Mouse (Mus musculus): ENCODE measurements around the gene Atxn1l. TPM values are rescaled to one million over a fixed set of nuclear protein-coding genes. Genes with fewer than 3 reads are reported as not detected.

The Atxn1l gene
- polyA plus RNA-seq, 1 experiment from 2014 or later: 7.3 TPM

DNA sequence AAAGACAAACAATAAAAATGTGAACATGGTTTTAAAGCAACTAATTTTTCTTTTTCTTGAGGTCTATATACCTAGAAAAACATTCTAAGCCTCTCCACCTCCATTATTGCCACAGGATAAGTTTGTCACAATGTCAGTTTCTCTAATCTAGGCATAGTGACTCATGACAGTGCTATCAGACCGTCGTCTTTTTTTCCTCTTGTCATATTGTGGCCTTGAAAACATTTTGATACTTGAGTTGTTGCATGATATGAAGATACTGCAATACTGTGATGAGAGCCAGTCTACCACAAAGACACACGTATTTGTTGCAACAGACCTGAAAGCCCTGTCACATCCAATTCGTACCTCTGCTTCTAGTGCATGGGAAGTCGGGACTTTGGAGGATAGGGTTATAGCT, 22.6 kb downstream of the Atxn1l start:
- no peak overlapping the region for H3K4me3 ChIP-seq (replicated peaks)
- H3K36me3 ChIP-seq: peaks cover 96% of the 10 kb centered on the region
- H3K27me3 ChIP-seq: no peaks in the 10 kb centered on the region
- ATAC-seq (replicated peaks; ENCODE audit: low FRiP score): no peak
- no peaks in the 10 kb centered on the region for H3K9me3 ChIP-seq (replicated peaks)
- H3K9ac ChIP-seq: no peak overlapping the region
- H3K4me1 ChIP-seq: no peaks in the 10 kb centered on the region
- H3K4me2 ChIP-seq: no peak overlapping the region
- H3K27ac ChIP-seq: no peak overlapping the region
- WGBS: 91% methylated on average over 5 of the region's 5 CpGs

DNA sequence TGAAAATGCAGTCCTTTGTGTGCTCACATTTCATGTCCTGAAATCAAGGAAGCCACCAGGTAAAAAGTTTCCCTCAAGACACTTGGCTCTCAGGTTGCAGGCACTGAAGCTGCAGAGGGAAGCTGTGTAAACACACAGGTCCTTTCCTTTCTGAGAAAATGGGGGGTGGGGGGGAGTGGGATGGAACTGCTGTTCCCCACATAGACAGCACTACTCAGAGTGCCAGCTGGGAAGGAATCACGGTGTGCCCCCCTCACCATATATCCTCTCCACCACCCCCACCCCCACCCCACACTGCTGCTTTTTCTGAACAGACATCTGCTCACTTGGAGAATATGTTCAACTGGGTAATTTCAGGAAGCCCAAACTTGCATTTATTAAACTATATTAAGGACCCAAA, 25.0 kb downstream of the Atxn1l start:
- Histone ChIP-seq H3K4me2 (no peak overlapping the region), H3K9ac (no peak overlapping the region), H3K27me3 (no peaks in the 10 kb centered on the region), H3K27ac (no peak overlapping the region), H3K4me1 (peaks cover 5% of the 10 kb centered on the region), H3K4me3 (replicated peaks) (no peak overlapping the region), H3K36me3 (peaks cover 96% of the 10 kb centered on the region), H3K9me3 (replicated peaks) (no peaks in the 10 kb centered on the region)
- ATAC-seq (replicated peaks; ENCODE audit: low FRiP score): no peak
- 100% methylated on average over 1 of the region's 1 CpGs for WGBS

DNA sequence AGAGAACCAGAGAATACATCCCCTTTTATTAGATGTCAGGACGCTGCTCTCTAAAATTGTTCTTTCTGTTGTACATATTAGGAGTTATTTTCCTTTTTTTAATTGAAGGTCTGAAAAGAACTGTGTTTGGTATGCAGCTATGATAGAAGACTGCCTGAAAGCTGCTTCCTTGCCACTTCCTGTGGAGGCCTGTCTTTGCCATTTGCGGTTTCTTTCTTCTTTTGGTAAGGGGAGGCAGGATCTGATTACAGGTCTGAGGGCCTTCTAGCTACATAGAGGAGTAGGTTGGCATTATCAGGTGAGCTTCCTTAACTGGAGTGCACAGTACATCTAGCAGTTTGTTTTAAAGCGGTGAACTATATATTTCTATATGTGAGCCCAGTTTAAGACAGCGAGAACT, 29.6 kb downstream of the Atxn1l start:
- Histone ChIP-seq H3K9ac (no peak overlapping the region), H3K36me3 (peaks cover 55% of the 10 kb centered on the region), H3K4me2 (no peak overlapping the region), H3K9me3 (replicated peaks) (no peaks in the 10 kb centered on the region), H3K27ac (no peak overlapping the region), H3K4me3 (replicated peaks) (no peak overlapping the region), H3K4me1 (peaks cover 25% of the 10 kb centered on the region), H3K27me3 (peaks cover under 1% of the 10 kb centered on the region; the same call in 1 of the 2 replicates)
- ATAC-seq (replicated peaks; ENCODE audit: low FRiP score): no peak
- WGBS: 93% methylated on average over 4 of the region's 4 CpGs

DNA sequence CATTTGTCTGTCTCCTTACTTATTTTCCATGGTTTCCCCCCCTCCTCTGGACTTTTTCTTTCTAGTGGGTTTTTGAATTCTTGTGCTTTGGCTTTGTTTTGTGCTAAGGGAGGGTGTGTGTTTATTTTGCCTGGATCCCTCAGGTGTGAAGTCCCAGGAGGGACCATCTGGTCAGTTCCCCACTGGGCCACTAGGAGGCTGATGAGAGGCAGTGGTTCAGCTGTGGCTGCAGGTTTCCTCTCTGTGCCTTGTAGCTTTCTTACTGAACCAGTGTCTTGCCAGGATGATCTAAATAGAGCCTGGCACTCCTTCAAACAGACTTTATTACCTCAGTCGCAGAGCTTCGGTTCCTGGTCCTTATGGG, 30.7 kb downstream of the Atxn1l start:
- H3K4me2 ChIP-seq: peak overlapping the region; percentile 91
- H3K9me3 ChIP-seq (replicated peaks): no peaks in the 10 kb centered on the region
- peaks cover 25% of the 10 kb centered on the region for H3K4me1 ChIP-seq
- H3K27ac ChIP-seq: peak overlapping the region; percentile 93
- H3K4me3 ChIP-seq (replicated peaks): peak overlapping the region; percentile 73
- ATAC-seq (replicated peaks; ENCODE audit: low FRiP score): 0 out of 2 replicates have a peak, but pooled peaks have one; percentile 49
- H3K27me3 ChIP-seq: peaks cover 4% of the 10 kb centered on the region; the same call in 1 of the 2 replicates
- no peak overlapping the region; the same call in 1 of the 2 replicates for H3K9ac ChIP-seq
- H3K36me3 ChIP-seq: peaks cover 44% of the 10 kb centered on the region
- 15% methylated on average over 2 of the region's 2 CpGs for WGBS

DNA sequence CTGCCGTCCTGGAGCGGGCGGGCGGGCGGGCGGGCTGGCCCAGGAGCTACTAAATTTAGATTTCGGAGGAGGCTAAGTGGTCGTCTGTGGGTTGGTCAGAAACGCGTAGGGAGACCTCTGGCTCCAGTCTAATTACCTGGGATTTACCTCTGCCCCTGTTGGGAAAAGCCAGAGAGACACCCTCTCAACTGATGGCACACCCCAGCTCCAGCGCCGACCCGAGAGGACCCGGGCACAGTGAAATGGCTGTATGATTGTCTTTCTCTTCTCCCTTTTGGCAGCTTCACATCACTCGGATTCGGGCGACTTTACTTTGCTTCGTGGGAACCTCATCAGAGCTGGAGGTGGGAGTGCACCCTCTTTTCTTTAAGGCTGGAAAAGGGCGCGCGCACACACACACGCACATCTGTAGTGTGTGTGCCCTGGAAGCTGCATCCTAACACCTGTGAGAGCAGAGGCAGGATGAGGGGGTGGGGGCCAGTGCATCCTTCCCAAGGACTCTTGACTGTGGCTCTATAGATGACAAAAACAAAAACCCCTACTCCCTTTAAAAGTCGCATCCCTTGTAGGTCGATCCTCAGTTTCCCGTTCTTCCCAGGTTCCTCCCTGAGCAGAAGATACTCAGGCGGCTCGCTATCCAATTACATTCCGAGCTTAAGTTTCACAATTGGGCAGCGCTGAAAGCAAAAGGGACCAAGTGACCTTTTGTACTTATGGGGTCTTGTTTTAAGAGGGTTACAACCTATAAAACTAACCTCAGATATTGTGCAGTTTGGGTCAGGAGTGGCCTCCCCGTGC, 31.3 kb downstream of the Atxn1l start:
- H3K4me3 ChIP-seq (replicated peaks): peak overlapping the region; percentile 73
- under 1% methylated on average over 26 of the region's 30 CpGs for WGBS
- H3K27ac ChIP-seq: peak overlapping the region; percentile 93
- peak overlapping the region; percentile 91 for H3K4me2 ChIP-seq
- H3K9me3 ChIP-seq (replicated peaks): no peaks in the 10 kb centered on the region
- H3K27me3 ChIP-seq: peaks cover 4% of the 10 kb centered on the region; the same call in 1 of the 2 replicates
- H3K9ac ChIP-seq: peak overlapping the region; percentile 93
- peaks cover 38% of the 10 kb centered on the region for H3K36me3 ChIP-seq
- peak; percentile 57 for ATAC-seq (replicated peaks; ENCODE audit: low FRiP score)
- peaks cover 25% of the 10 kb centered on the region for H3K4me1 ChIP-seq

DNA sequence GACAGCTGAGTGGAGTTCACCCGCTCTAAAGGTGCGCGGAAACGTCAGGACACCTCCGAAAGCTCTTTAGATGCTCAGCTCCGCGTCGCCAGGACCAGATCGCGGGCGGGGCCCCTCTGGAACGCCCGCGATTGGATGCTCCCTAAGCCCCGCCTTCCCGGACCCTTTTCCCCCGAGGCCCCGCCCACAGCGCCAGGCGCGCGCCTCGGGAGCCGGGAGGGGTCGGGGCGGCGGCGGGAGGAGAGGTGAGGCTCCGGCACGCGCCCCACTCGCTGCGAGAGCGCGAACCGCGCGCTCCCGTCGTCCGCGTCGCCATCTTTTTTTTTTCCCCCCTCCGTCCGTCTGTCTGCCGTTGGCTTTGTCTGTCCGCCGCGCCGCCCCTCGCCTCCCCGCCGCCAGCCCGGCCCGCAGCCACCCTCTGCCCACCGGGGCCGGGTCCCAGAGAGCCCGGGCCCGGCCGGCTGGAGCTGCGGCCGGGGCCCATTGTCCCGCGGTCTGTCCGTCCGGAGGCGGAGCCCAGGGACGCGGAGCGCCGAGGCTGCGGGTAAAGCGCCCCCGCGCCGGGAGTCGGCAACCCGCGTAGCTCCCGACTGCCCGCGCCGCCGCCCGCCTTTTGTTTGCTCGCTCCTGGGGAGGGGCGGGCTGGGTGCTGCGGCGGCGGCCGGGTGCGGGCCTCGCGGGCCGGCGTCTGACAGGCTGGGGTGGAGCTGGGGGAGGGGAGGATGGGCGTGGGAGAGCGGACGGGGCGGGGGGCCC, 32.0 kb downstream of the Atxn1l start, which contains the start of gene Zfp821:
Gene Zfp821, plus strand, starts transcription at position 227 of the 756 bp plus-strand sequence.
- peaks cover 30% of the 10 kb centered on the region for H3K36me3 ChIP-seq
- peaks cover 25% of the 10 kb centered on the region for H3K4me1 ChIP-seq
- peak within 1 kb of the TSS; percentile 93 for H3K27ac ChIP-seq
- H3K27me3 ChIP-seq: peaks cover 4% of the 10 kb centered on the region; the same call in 1 of the 2 replicates
- under 1% methylated on average over 79 of the region's 100 CpGs for WGBS
- peak within 1 kb of the TSS; percentile 91 for H3K4me2 ChIP-seq
- no peaks in the 10 kb centered on the region for H3K9me3 ChIP-seq (replicated peaks)
- peak within 1 kb of the TSS; percentile 93 for H3K9ac ChIP-seq
- peak; percentile 92 for ATAC-seq (replicated peaks; ENCODE audit: low FRiP score)
- H3K4me3 ChIP-seq (replicated peaks): peak within 1 kb of the TSS; percentile 73

DNA sequence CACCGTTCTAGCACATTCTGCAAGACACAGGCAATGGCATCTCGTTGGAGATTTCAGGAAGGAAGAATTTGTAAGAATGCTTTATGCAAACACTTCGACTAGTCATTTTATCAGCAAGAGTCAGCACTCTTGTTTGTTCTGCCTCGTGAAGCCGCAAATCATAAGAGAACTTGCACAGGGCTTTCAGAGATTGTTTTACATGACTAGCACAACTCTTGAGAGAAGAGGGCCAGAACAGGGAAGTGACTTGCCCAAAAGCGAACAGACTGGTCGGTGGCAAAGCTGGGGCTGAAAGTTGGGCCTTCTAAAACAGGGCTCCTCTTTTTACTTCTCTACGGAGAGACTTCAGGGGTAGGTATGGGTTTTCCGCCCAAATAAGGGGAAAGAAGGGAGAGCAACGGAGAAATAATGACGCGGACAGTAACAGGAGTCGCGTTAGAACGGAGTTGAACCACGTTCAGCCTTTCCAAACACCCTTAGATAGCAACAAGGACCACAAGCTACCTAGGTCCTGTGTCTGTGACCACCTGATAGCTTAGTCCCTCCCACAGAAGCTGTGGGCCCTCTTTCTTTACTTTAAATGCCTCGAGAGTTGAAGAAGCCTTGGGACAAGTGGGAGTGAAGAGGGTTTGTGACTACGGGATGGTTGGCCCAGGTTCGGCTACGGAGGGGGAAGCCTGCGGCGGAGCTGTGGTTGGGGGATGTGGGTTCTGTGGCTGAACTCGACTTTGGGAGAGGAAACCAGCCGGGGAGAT, 32.8 kb downstream of the Atxn1l start:
- Histone ChIP-seq H3K9me3 (replicated peaks) (no peaks in the 10 kb centered on the region), H3K4me3 (replicated peaks) (peak overlapping the region; percentile 73), H3K36me3 (peaks cover 23% of the 10 kb centered on the region), H3K27me3 (peaks cover 4% of the 10 kb centered on the region; the same call in 1 of the 2 replicates), H3K4me1 (peaks cover 25% of the 10 kb centered on the region), H3K4me2 (peak overlapping the region; percentile 91), H3K27ac (peak overlapping the region; percentile 28; the same call in 1 of the 2 replicates), H3K9ac (peak overlapping the region; percentile 93)
- WGBS: 7% methylated on average over 24 of the region's 24 CpGs
- peak; percentile 63 for ATAC-seq (replicated peaks; ENCODE audit: low FRiP score)

DNA sequence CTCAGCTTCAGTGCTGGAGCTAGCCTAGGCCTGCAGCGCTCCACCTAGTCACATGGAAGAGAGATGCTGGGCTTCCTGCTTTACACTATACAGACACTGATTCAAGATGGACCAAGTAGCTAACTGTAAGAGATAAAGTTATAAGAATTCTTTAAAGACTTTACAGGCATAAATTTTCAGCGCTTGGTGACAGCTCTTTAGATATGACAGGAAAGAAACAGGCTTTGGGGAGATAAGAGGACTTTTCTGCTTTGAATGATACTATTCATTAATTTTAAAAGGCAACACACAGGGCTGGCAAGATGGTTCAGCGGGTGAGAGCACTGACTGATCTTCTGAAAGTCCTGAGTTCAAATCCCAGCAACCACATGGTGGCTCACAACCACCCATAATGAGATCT, 39.1 kb downstream of the Atxn1l start:
- no peak overlapping the region for H3K4me2 ChIP-seq
- no peak overlapping the region for H3K4me3 ChIP-seq (replicated peaks)
- no peak overlapping the region for H3K9ac ChIP-seq
- no peak overlapping the region for H3K27ac ChIP-seq
- H3K9me3 ChIP-seq (replicated peaks): no peaks in the 10 kb centered on the region
- no peaks in the 10 kb centered on the region for H3K36me3 ChIP-seq
- ATAC-seq (replicated peaks; ENCODE audit: low FRiP score): no peak
- H3K27me3 ChIP-seq: peaks cover 4% of the 10 kb centered on the region; the same call in 1 of the 2 replicates
- 82% methylated on average over 3 of the region's 3 CpGs for WGBS
- peaks cover 4% of the 10 kb centered on the region; the same call in 1 of the 2 replicates for H3K4me1 ChIP-seq

DNA sequence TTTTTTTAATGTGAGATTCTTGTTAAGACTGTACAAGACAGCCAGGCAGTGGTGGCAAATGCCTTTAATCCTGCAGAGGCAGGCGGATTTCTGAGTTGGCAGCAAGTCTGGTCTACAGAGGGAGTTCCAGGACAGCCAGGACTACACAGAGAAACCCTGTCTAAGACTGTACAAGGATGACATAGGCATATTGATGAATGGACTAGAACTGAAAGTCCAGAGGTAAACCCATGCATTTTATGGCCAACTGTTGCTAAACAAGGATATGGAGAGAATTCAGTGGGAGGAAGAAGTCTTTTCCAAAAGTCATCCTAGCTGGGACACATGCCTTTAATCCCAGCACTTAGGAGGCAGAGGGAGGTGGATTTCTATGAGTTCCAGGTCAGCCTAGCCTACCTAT, 39.8 kb downstream of the Atxn1l start:
- H3K27ac ChIP-seq: no peak overlapping the region
- no peaks in the 10 kb centered on the region for H3K9me3 ChIP-seq (replicated peaks)
- H3K9ac ChIP-seq: no peak overlapping the region
- WGBS: 91% methylated on average over 1 of the region's 1 CpGs
- H3K36me3 ChIP-seq: no peaks in the 10 kb centered on the region
- peaks cover 1% of the 10 kb centered on the region; the same call in 1 of the 2 replicates for H3K27me3 ChIP-seq
- no peak overlapping the region for H3K4me2 ChIP-seq
- H3K4me3 ChIP-seq (replicated peaks): no peak overlapping the region
- ATAC-seq (replicated peaks; ENCODE audit: low FRiP score): no peak
- peaks cover 4% of the 10 kb centered on the region; the same call in 1 of the 2 replicates for H3K4me1 ChIP-seq

DNA sequence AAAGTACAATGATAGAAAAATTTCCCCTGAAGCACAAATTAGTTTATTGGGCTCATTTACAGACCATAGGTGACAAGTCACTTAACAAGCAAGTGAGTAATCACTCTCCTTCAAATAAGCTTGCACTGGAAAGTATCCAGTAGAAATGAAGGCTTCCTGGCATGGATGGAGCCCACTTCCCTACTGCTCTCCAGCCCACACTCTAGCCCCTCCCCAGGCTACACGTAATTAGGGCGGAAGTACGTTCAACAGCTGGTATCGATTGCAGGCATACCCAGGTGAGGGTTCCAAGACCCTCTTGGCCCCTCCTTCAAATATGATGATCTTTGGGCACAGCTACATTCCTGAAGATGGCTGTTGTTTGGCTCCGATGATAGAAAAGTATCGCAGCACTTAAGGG, 43.4 kb downstream of the Atxn1l start:
- peak overlapping the region; percentile 80; the same call in 1 of the 2 replicates for H3K4me2 ChIP-seq
- H3K36me3 ChIP-seq: peaks cover 5% of the 10 kb centered on the region; the same call in 1 of the 2 replicates
- peaks cover 24% of the 10 kb centered on the region for H3K4me1 ChIP-seq
- no peak for ATAC-seq (replicated peaks; ENCODE audit: low FRiP score)
- peak overlapping the region; percentile 98; the same call in 1 of the 2 replicates for H3K4me3 ChIP-seq (replicated peaks)
- no peak overlapping the region for H3K9ac ChIP-seq
- H3K27me3 ChIP-seq: no peaks in the 10 kb centered on the region
- H3K27ac ChIP-seq: no peak overlapping the region
- no peaks in the 10 kb centered on the region for H3K9me3 ChIP-seq (replicated peaks)
- 39% methylated on average over 6 of the region's 6 CpGs for WGBS

DNA sequence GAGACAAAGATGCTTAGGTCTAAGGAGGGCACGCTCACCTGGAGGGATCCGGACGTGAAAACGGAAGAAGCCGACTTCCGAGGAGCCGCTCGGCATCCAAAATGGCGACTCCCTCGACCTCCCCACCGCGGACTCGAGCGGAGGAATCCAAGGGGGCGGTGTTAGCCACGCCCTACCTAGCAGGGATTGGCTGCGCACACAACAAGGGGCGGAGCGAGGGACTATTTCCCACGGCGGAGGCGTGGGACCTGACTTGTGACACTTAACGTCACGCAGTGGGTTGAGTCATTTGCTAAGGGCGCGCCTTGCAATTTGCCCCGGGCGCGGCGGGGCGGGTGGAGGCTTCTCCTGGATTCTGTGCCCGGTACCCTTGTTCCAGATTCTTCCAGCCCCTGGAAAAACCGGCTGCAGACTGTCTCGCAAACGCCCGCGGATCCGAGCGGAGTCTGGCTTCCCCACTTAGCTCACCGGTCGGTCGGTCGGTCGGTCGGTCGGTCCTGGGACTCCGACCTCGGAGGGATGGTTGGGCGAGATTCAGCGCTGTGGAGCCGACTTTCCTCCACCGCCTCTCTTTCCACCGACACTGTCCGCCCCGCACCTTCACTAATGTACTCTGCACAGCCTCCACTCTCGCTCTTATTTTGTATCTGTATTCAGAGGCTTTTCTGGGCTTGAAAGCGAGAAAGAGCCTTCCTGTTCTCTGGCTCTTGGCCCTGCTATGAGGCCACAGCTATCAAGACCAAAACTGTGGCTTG, 44.2 kb downstream of the Atxn1l start, which contains the start of gene Ist1:
Gene Ist1, minus strand, starts transcription at position 115 of the 755 bp plus-strand sequence.
- Histone ChIP-seq H3K36me3 (peaks cover 5% of the 10 kb centered on the region; the same call in 1 of the 2 replicates), H3K4me2 (peak within 1 kb of the TSS; percentile 80), H3K4me1 (peaks cover 24% of the 10 kb centered on the region), H3K4me3 (replicated peaks) (peak within 1 kb of the TSS; percentile 98), H3K9me3 (replicated peaks) (no peaks in the 10 kb centered on the region), H3K27ac (peak within 1 kb of the TSS; percentile 86), H3K9ac (peak within 1 kb of the TSS; percentile 83), H3K27me3 (no peaks in the 10 kb centered on the region)
- 0% methylated on average over 57 of the region's 57 CpGs for WGBS
- peak; percentile 98 for ATAC-seq (replicated peaks; ENCODE audit: low FRiP score)
